Mouse (Mus musculus) cerebellum, adult 2 months (tissue): ENCODE measurements around the gene Sh3gl3. TPM values are rescaled to one million over a fixed set of nuclear protein-coding genes. Genes with fewer than 3 reads are reported as not detected.
A peak's percentile ranks its signal among the peaks of the same experiment; 100 is the strongest.

ENCODE experiments used
- DNase-seq, 2 experiments: peaks; one replicate each; pipeline ENCODE4 v3.0.0; 2021
- H3K27ac ChIP-seq: fragments of 200-500 bp; 2 replicates; pipeline ENCODE4 v1.5.1; 2012; ENCODE audit warnings: low read length, control low read depth, inconsistent platforms; ENCODE audit not compliant: insufficient read depth
- H3K27me3 ChIP-seq: fragments of 200-500 bp; 2 replicates; pipeline ENCODE4 v1.6.1; 2012; ENCODE audit warnings: inconsistent platforms, mild to moderate bottlenecking, low read length, moderate library complexity; ENCODE audit not compliant: control insufficient read depth, insufficient read depth
- H3K4me1 ChIP-seq: fragments of 200-500 bp; 2 replicates; pipeline ENCODE4 v1.6.1; 2011; ENCODE audit warnings: low read length; ENCODE audit not compliant: control insufficient read depth, insufficient read depth
- H3K4me3 ChIP-seq: fragments of 200-500 bp; replicated peaks from 2 replicates; pipeline ENCODE3; 2011; ENCODE audit warnings: mild to moderate bottlenecking, low read depth, low read length, control low read depth; ENCODE audit not compliant: insufficient read depth
- CTCF ChIP-seq: fragments of 200-500 bp; IDR thresholded peaks from 2 replicates; pipeline ENCODE4 v1.5.1; 2011; ENCODE audit warnings: low read depth, mild to moderate bottlenecking, control low read depth, low read length, moderate library complexity, borderline replicate concordance; ENCODE audit not compliant: insufficient read depth
- POLR2A ChIP-seq: fragments of 200-500 bp; IDR thresholded peaks from 2 replicates; pipeline ENCODE4 v1.6.1; 2011; ENCODE audit warnings: low read length, control low read depth, borderline replicate concordance; ENCODE audit not compliant: insufficient read depth
- WGBS: fragments of 180-500 bp; shearing (Covaris S2); methylation state at CpG from one replicate; pipeline ENCODE4 v1.1.7; 2018; 5-methylcytosine and 5-hydroxymethylcytosine counted together
- polyA plus RNA-seq: library from polyadenylated mRNA; depleted of rRNA; stranded (reverse); fragments of >200 nt; gene quantifications from 2 replicates; pipeline ENCODE4 v1.2.3, GENCODE M21; 2012

The Sh3gl3 gene
- polyA plus RNA-seq, 1 experiment: 28.4 TPM

DNA sequence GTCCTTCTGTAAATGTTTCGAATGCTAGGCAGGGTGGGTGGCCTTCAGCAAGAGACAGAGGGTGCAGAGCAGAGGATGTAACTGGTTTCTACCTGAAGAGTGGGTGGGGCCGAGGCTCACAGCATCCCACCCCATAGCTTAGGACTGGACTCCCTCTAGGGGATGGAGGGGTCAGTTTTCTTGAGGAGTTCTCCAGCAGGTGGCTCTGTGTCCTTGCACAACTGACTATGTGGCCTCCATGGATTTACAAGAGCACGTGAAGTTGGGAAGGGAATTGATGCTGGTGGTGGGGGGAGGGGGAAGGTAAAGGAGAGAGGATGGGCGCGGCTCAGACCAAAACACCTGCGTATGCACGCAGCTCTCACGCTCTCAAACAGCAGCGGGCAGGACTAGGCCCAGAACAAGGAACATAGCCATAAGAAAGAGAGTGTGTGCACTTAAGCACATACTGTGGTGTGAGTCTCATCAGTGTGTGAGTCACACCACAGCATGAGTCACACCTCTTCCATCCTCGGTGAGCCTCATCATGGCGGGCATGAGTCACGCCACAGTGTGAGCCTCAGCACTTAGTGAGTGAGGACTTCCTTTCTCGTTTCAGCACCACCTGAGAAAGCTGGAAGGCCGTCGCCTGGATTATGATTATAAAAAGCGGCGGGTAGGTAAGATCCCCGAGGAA lies 102.0 kb downstream of the Sh3gl3 start:
- TF ChIP-seq CTCF: no peak
- TF ChIP-seq POLR2A: no peak
- 80% methylated on average over 18 of the region's 18 CpGs for WGBS
- no peak overlapping the region for H3K27ac ChIP-seq
- H3K27me3 ChIP-seq: no peaks in the 10 kb centered on the region; the same call in 1 of the 2 replicates
- DNase-seq: no peak
- no peak overlapping the region for H3K4me3 ChIP-seq
- no peaks in the 10 kb centered on the region for H3K4me1 ChIP-seq

DNA sequence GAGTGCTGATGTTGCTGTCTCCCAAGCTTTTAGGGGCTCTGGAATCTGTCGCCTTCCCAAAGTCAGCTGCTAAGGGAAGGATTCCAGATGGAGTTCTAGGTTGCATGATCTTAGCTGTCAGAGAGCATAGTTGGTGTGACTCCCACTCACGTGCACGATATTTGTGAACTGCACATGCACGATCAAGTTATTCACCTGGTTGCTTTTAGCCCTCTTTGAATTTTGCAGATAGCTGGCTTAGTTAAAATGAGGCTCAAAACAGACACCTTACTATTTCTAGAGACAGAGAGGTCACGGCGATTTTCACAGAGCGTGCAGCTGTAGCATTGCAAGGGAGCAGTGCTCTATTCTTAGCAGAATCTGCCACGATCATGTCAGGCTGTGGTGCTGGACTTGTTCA lies 108.4 kb downstream of the Sh3gl3 start:
- 87% methylated on average over 8 of the region's 8 CpGs for whole genome bisulfite sequencing
- H3K4me3 ChIP-seq: no peak overlapping the region
- no peak for DNase-seq
- TF ChIP-seq POLR2A: no peak
- no peak for TF ChIP-seq CTCF
- 0 out of 2 replicates have a peak, but pooled peaks cover 2% of the 10 kb centered on the region for H3K4me1 ChIP-seq
- H3K27ac ChIP-seq: no peak overlapping the region
- peaks cover 2% of the 10 kb centered on the region; the same call in 1 of the 2 replicates for H3K27me3 ChIP-seq

DNA sequence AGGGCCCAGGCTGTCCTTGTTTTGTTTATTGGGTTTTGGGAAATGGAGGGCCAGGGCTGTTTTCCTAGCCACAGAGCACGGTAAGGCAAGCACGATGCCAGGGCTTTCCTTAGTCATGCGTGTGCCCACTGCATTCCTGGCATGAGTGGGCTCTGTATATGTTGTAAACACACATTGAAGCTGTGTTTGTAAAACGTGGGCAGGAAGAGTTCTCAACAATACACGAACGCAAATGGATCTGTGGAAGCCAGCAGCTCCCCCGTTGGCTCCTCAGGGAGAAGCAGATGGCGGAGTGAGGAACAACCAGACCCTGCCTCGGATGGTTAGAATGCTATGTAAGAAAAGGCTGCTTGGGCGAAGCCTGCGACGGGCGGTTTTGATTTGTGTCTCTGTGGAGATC lies 108.8 kb downstream of the Sh3gl3 start:
- no peak for TF ChIP-seq CTCF
- DNase-seq: no peak
- H3K27ac ChIP-seq: no peak overlapping the region
- WGBS: 39% methylated on average over 13 of the region's 13 CpGs
- no peak overlapping the region for H3K4me3 ChIP-seq
- peaks cover 2% of the 10 kb centered on the region; the same call in 1 of the 2 replicates for H3K27me3 ChIP-seq
- 0 out of 2 replicates have a peak, but pooled peaks cover 2% of the 10 kb centered on the region for H3K4me1 ChIP-seq

DNA sequence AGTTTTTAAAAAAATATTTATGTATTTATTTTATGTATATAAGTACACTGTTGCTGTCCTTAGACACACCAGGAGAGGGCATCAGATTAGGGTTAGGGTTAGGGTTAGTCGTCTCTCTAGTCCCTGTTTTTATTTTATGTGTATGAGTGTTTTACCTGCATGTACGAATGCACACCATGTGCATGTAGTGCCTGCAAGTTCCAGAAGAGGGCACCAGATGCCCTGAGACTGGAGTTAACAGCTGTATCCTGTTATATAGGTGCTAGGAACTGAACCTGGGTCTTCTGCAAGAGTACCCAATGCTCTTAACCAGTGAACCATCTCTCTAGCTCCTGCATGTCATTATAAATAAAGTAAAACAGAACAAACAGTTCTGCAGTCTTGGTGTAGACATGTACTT lies 113.6 kb downstream of the Sh3gl3 start:
- 97% methylated on average over 2 of the region's 2 CpGs for WGBS
- TF ChIP-seq CTCF (no peak), POLR2A (no peak)
- 0 out of 2 replicates have a peak, but pooled peaks cover 2% of the 10 kb centered on the region for H3K27me3 ChIP-seq
- H3K4me3 ChIP-seq: no peak overlapping the region
- no peak overlapping the region for H3K27ac ChIP-seq
- DNase-seq: no peak
- 0 out of 2 replicates have a peak, but pooled peaks cover 2% of the 10 kb centered on the region for H3K4me1 ChIP-seq

DNA sequence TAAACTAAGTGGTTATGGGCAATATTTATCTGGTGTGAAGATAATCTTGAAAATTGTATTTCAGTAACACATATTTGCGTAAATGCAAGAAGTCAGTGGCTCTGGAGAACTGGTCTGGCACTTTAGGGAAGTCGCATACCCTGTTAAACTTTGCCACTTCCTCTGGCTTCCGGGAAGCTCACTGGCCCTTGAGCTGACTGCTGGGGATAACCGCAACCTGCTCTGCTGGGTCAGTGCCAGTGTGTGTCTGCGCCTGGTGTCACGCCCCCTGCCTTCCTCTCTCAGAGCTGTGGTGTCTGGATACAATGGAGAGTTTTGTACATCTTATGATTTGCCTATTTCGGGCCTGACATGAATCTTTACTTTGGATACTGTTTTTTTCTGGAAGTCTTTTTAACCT lies 119.8 kb downstream of the Sh3gl3 start:
- peak in 1 of 2 experiments; percentile 21 for DNase-seq
- no peaks in the 10 kb centered on the region; the same call in 1 of the 2 replicates for H3K4me1 ChIP-seq
- H3K4me3 ChIP-seq: no peak overlapping the region
- H3K27ac ChIP-seq: no peak overlapping the region
- TF ChIP-seq CTCF (no peak), POLR2A (no peak)
- H3K27me3 ChIP-seq: no peaks in the 10 kb centered on the region
- 23% methylated on average over 7 of the region's 7 CpGs for WGBS

DNA sequence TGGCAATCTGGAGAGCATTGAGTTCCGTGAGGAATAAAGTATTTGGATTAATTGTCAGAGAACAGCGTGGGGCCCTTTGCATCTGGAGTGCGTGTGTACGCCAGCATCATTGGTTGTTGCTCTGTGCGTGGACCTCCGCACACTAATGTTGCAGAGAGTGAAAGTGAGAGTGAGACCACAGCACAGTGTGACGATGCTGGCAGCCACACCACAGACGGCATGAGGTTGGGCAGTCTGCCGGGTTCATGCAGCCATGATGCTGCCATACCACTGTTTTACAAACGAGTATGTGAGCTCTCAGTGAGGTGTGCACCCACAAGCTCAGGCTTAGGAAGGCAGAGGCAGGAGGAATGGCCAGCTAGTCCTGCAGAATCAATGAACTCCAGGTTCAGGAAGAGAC lies 120.4 kb downstream of the Sh3gl3 start:
- no peak overlapping the region for H3K27ac ChIP-seq
- DNase-seq: no peak

DNA sequence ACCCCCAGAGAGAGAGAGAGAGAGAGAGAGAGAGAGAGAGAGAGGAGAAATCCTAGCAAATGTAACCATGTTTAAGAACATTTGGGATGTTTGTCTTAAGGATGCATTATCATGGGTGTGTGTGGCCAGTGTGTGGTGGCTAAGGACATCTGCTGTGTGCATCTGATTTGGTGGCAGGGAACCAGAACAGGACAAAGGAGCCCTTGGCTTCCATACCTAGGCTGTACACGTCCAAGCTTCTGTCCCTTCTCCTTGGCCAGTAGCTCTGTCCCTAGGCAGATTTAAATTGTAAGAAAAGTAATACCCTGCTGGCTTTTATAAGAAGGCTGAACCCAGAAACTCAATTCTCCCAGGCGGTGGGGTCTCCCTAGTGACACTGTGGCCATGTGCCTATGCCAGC lies 121.0 kb downstream of the Sh3gl3 start:
- H3K4me3 ChIP-seq: no peak overlapping the region
- WGBS: 32% methylated on average over 2 of the region's 2 CpGs
- TF ChIP-seq CTCF (no peak), POLR2A (no peak)
- DNase-seq: no peak
- no peaks in the 10 kb centered on the region; the same call in 1 of the 2 replicates for H3K4me1 ChIP-seq
- H3K27me3 ChIP-seq: no peaks in the 10 kb centered on the region
- no peak overlapping the region for H3K27ac ChIP-seq

More for the DNA sequence above, 120.4 kb downstream of the Sh3gl3 start:
- Histone ChIP-seq H3K4me3 (peak overlapping the region; percentile 7), H3K4me1 (no peaks in the 10 kb centered on the region; the same call in 1 of the 2 replicates), H3K27me3 (no peaks in the 10 kb centered on the region)
- no peak for TF ChIP-seq POLR2A
- no peak for TF ChIP-seq CTCF
- WGBS: 6% methylated on average over 10 of the region's 10 CpGs

DNA sequence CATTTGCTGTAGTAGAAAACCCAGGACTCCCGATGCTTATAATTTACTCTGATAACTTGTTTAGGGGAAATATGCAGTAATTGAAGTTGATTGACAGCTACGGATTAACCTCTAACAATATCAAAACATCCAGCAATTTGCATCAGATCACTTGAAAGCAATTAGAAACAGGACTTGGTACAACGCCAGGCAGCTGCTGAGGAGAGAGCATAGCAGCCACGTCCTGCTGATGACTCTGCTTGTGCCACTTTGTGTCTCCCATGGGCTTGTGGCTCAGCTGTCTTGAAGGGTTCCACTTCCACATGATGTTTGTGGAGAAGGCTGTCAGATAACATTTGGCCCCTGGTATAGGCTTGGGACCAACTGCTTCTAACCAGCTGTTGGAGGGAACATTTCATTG lies 134.8 kb downstream of the Sh3gl3 start:
- H3K4me1 ChIP-seq: no peaks in the 10 kb centered on the region
- no peak for DNase-seq
- 49% methylated on average over 4 of the region's 4 CpGs for WGBS

More for the DNA sequence above, 134.8 kb downstream of the Sh3gl3 start:
- TF ChIP-seq CTCF (no peak), POLR2A (no peak)
- H3K4me3 ChIP-seq: no peak overlapping the region
- no peaks in the 10 kb centered on the region for H3K27me3 ChIP-seq
- H3K27ac ChIP-seq: no peak overlapping the region
